Mouse (Mus musculus) hindbrain, embryonic 11.5 days (tissue): ENCODE measurements around the gene Gm5741. TPM values are rescaled to one million over a fixed set of nuclear protein-coding genes. Genes with fewer than 3 reads are reported as not detected.

Source experiments
- ATAC-seq: fragments of 200-750 bp; cut with Nextera tagmentation; 2 replicates; pipeline ENCODE4 v1.8.0; 2017; ENCODE audit warnings: mild to moderate bottlenecking, moderate TSS enrichment, moderate library complexity; ENCODE audit not compliant: low FRiP score
- DNase-seq: peaks from one replicate; pipeline ENCODE4 v3.0.0-alpha.2; 2015; ENCODE audit warnings: low spot score
- H3K27ac ChIP-seq: fragments of 300-500 bp; sonication (generic); 2 replicates; pipeline ENCODE4 v1.5.1; 2014; ENCODE audit warnings: mild to moderate bottlenecking, low read depth, low read length
- H3K27me3 ChIP-seq: fragments of 300-500 bp; sonication (generic); 2 replicates; pipeline ENCODE4 v1.6.1; 2014; ENCODE audit warnings: mild to moderate bottlenecking, low read length, moderate library complexity, mixed read lengths; ENCODE audit not compliant: control insufficient read depth, insufficient read depth
- H3K36me3 ChIP-seq: fragments of 300-500 bp; sonication (generic); 2 replicates; pipeline ENCODE4 v1.6.1; 2014; ENCODE audit warnings: mild to moderate bottlenecking, low read length, moderate library complexity, mixed read lengths; ENCODE audit not compliant: control insufficient read depth, insufficient read depth
- H3K4me1 ChIP-seq: fragments of 300-500 bp; sonication (generic); replicated peaks from 2 replicates; pipeline ENCODE4 v1.6.1; 2014; ENCODE audit warnings: low read length, mixed read lengths; ENCODE audit not compliant: control insufficient read depth, insufficient read depth
- H3K4me2 ChIP-seq: fragments of 300-500 bp; sonication (generic); replicated peaks from 2 replicates; pipeline ENCODE4 v1.6.1; 2014; ENCODE audit warnings: mild to moderate bottlenecking, low read depth, low read length
- H3K4me3 ChIP-seq: fragments of 300-500 bp; sonication (generic); 2 replicates; pipeline ENCODE4 v1.5.1; 2014; ENCODE audit warnings: low read depth, low read length
- H3K9ac ChIP-seq: fragments of 300-500 bp; sonication (generic); 2 replicates; pipeline ENCODE4 v1.6.1; 2014; ENCODE audit warnings: low read depth, low read length
- H3K9me3 ChIP-seq: fragments of 300-500 bp; sonication (generic); 2 replicates; pipeline ENCODE4 v1.6.1; 2016; ENCODE audit warnings: low read length; ENCODE audit not compliant: control insufficient read depth
- WGBS: fragments of 180-500 bp; shearing (Covaris S2); extraction: QIAGEN DNeasy Blood & Tissue Kit; methylation state at CpG from one replicate; pipeline ENCODE4 v1.1.7; 2014; 5-methylcytosine and 5-hydroxymethylcytosine counted together
- polyA plus RNA-seq: library from polyadenylated mRNA; unstranded; fragments of >200 nt; fragmentation: Nextera tagmentation; extraction: Ambion mirVana; gene quantifications from 2 replicates; pipeline ENCODE4 v1.2.1, GENCODE M21; 2014

The Gm5741 gene
- polyA plus RNA-seq: not detected in 2 replicates

DNA sequence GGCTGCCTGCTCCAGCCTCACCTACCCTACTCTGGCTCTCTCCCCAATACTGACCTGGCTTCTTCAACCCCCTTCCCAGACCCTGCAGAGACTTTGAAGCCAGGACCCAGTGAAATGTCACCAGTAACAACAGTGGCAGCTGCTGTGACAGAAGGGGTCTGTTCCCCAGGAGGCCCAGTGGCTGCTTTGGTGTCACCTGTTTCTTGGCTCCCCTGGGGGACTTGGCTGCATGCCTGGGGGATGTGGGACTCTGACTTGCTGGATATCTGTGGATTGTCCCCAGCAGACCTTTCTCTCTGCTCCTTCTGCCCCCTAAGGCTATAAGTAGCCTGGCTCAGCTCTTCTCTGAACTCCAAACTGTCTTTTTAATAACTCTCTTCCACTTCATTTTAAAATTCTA, at the start of gene Gm5741:
Gm5741 (minus strand) TSS at position 1 of the 400 bp plus-strand sequence.
- no peaks in the 10 kb centered on the region for H3K9me3 ChIP-seq
- no peaks in the 10 kb centered on the region for H3K27me3 ChIP-seq
- DNase-seq (no peak), ATAC-seq (no peak)
- no peak within 1 kb of the TSS for H3K9ac ChIP-seq
- H3K36me3 ChIP-seq: no peaks in the 10 kb centered on the region; the same call in 1 of the 2 replicates
- no peak within 1 kb of the TSS for H3K27ac ChIP-seq
- H3K4me1 ChIP-seq: no peaks in the 10 kb centered on the region
- no peak within 1 kb of the TSS for H3K4me3 ChIP-seq
- H3K4me2 ChIP-seq: no peak within 1 kb of the TSS

DNA sequence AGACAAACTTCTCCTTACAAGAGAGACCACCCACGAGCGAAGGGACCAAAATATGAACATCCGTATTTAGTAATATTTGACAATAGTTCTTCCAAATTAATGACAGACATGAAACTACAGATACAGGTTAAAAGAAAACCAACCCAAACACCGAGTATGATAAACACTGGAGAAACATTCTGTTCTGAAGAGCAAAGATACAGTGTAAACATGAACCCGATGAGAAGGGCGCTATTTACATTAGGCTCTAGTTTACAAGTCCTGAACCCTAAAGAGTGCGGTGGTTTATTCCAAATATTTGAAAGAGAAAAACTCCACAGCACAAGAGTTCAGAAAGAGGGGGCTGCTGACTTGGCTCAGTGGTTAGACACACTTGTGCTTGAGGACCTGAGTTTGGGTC, 49.2 kb upstream of the Gm5741 start:
- H3K4me2 ChIP-seq: no peak overlapping the region
- no peak overlapping the region for H3K4me3 ChIP-seq
- H3K36me3 ChIP-seq: no peaks in the 10 kb centered on the region
- H3K9ac ChIP-seq: no peak overlapping the region
- DNase-seq (no peak), ATAC-seq (no peak)
- H3K4me1 ChIP-seq: no peaks in the 10 kb centered on the region
- 93% methylated on average over 7 of the region's 7 CpGs for WGBS
- H3K9me3 ChIP-seq: no peaks in the 10 kb centered on the region
- no peaks in the 10 kb centered on the region for H3K27me3 ChIP-seq
- no peak overlapping the region for H3K27ac ChIP-seq

DNA sequence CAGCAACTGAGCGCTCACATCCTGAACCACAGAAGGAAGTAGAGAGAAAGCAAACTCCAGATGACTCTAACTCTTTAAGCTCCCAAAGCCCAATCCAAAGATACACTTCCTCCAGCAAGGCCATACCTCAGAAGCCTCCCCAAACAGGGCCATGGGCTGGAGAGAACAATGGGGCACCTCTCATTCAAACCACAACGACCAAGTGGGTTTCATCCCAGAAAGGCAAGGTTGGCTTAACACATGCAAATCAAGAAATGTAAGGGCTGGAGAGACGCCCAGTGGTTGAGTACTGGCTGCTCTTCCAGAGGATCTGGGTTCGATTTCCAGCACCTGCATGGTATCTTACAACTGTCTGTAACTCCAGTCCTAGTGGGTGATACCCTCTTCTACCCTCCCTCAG, 47.7 kb upstream of the Gm5741 start:
- no peaks in the 10 kb centered on the region for H3K9me3 ChIP-seq
- WGBS: 76% methylated on average over 4 of the region's 4 CpGs
- no peaks in the 10 kb centered on the region for H3K36me3 ChIP-seq
- H3K27me3 ChIP-seq: no peaks in the 10 kb centered on the region
- ATAC-seq (no peak), DNase-seq (no peak)
- H3K4me2 ChIP-seq: no peak overlapping the region
- no peaks in the 10 kb centered on the region for H3K4me1 ChIP-seq
- no peak overlapping the region for H3K27ac ChIP-seq
- no peak overlapping the region for H3K4me3 ChIP-seq
- no peak overlapping the region for H3K9ac ChIP-seq

DNA sequence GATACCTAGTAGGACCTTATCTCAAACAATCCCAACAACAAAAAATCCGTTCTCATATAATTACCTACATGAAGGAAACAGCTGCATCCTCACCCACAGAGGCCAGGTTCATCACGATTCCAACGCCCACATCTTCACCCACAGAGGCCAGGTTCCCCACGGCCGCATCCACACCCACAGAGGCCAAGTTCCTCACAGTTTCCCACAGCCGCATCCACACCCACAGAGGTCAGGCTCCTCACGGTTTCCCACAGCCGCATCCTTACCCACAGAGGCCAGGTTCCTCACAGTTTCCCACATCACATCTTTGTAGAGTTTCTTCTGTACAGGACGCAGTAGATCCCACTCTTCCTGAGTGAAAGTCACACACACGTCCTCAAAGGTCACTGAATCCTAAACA, 45.5 kb upstream of the Gm5741 start:
- Histone ChIP-seq H3K27ac (no peak overlapping the region), H3K9me3 (no peaks in the 10 kb centered on the region), H3K36me3 (no peaks in the 10 kb centered on the region), H3K4me1 (no peaks in the 10 kb centered on the region), H3K9ac (no peak overlapping the region), H3K4me3 (no peak overlapping the region), H3K4me2 (no peak overlapping the region), H3K27me3 (no peaks in the 10 kb centered on the region)
- 94% methylated on average over 10 of the region's 10 CpGs for WGBS
- DNase-seq (no peak), ATAC-seq (no peak)

DNA sequence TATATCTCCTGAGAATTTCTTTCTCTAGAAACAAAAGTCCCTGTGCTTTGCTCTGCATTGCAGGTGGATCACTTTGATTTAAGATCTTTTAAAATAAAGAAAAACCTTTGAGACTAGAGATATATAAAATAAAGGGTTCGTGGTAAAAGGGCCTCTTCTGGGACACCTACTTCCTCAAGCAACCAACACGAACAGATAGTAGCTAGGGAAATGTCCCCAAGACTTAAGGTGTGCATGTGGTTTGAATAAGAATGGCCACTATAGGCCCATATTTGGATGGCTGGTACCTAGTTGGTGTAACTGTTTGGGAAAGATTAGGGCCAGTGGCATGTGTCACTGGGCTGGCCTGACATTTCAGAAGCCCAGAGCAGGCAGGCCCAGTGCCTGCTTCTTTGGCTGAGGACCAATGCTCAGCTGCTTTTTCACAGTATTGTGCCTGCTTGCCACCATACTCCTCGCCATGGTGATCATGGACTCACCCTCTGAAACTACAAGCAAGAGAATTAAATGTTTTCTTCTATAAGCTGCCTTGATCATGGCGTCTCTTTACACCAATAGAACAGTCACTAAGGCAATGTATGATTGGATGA, 32.4 kb upstream of the Gm5741 start:
- ATAC-seq (no peak), DNase-seq (no peak)
- H3K36me3 ChIP-seq: no peaks in the 10 kb centered on the region
- no peaks in the 10 kb centered on the region for H3K27me3 ChIP-seq
- H3K27ac ChIP-seq: no peak overlapping the region
- H3K4me1 ChIP-seq: no peaks in the 10 kb centered on the region
- H3K4me2 ChIP-seq: no peak overlapping the region
- H3K9ac ChIP-seq: no peak overlapping the region
- 90% methylated on average over 4 of the region's 4 CpGs for WGBS
- no peak overlapping the region for H3K4me3 ChIP-seq
- no peaks in the 10 kb centered on the region for H3K9me3 ChIP-seq

DNA sequence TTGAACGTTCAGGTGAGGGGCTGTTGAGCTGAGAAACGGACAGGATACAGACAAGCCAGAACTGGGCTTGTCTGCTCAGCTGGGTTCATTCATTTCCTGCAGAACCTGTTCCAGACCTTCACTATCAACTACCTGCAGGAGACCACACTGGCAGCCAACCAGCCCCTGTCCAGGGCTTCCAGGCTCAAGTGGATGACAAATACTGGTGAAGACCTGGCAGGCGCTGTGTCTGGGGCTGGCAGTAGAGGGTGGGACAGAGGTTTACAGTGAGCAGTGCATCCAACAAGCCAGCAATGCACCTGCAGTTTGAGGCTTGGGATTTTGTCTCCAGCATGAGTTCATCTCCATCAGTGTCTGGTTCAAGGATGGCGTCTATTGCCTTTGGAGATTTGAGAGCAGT, 29.1 kb upstream of the Gm5741 start:
- Histone ChIP-seq H3K27me3 (no peaks in the 10 kb centered on the region), H3K4me1 (no peaks in the 10 kb centered on the region), H3K36me3 (no peaks in the 10 kb centered on the region), H3K4me3 (no peak overlapping the region), H3K9me3 (no peaks in the 10 kb centered on the region), H3K27ac (no peak overlapping the region), H3K9ac (no peak overlapping the region), H3K4me2 (no peak overlapping the region)
- WGBS: 91% methylated on average over 4 of the region's 4 CpGs
- ATAC-seq: no peak
- no peak for DNase-seq

DNA sequence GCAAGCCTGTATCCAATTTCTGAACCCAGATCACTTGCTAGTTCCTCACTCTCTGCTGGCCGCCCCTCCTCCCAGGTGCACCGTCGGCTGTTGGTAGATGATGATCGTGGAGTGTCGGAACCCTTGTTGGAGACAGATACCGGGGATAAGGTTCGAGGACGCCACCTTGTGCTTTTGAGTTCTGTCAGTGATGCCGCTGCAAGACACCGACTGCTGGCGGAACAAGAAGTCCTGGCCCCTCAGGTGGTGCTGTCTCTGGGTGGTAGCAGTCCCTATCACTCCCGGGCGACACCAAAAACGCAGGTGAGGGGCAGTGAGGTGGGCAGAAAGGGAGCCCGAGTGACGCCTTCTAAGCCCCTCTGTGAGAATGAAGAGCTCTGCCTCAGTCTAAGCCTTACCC, 28.4 kb upstream of the Gm5741 start:
- no peaks in the 10 kb centered on the region for H3K9me3 ChIP-seq
- WGBS: 93% methylated on average over 16 of the region's 16 CpGs
- no peak overlapping the region for H3K4me2 ChIP-seq
- no peak for DNase-seq
- no peak overlapping the region for H3K27ac ChIP-seq
- H3K27me3 ChIP-seq: no peaks in the 10 kb centered on the region
- no peaks in the 10 kb centered on the region for H3K4me1 ChIP-seq
- H3K4me3 ChIP-seq: no peak overlapping the region
- no peaks in the 10 kb centered on the region for H3K36me3 ChIP-seq
- H3K9ac ChIP-seq: no peak overlapping the region
- no peak for ATAC-seq

DNA sequence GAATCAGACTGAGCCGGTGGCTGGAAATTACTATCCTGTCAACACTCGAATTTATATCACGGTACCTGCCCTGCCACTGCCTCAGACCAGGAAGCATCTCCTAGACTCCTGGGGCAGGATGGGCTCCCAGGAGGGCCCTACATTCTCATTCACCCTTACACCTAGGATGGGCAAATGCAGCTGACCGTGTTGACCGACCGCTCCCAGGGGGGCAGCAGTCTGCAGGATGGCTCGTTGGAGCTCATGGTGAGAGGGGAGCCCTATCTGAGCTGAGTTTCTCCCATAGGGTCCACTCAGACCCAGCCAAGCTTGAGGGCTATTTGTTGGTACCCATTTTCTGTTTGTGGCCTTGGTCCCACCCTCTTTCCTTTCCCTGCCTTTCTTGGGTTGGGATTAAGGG, 27.8 kb upstream of the Gm5741 start:
- Histone ChIP-seq H3K4me2 (no peak overlapping the region), H3K4me3 (no peak overlapping the region), H3K9me3 (no peaks in the 10 kb centered on the region), H3K4me1 (no peaks in the 10 kb centered on the region), H3K27ac (no peak overlapping the region), H3K36me3 (no peaks in the 10 kb centered on the region), H3K9ac (no peak overlapping the region), H3K27me3 (no peaks in the 10 kb centered on the region)
- 94% methylated on average over 7 of the region's 7 CpGs for WGBS
- ATAC-seq (no peak), DNase-seq (no peak)

DNA sequence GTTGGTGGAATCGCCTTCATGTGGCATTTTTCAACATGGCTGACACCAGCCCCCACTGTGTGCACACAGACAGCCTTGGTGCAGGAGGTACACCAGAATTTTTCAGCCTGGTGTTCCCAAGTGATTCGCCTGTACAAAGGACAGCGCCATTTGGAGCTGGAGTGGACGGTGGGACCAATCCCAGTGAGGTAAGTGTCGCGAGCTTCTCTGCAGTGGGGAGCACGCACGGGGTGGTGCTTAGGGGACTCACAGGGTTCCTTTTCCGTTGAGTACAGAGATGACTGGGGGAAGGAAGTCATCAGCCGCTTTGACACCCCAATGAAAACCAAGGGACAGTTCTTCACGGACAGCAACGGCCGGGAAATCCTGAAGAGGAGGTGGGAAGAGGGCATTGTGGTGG, 27.3 kb upstream of the Gm5741 start:
- DNase-seq (no peak), ATAC-seq (no peak)
- no peaks in the 10 kb centered on the region for H3K4me1 ChIP-seq
- H3K9ac ChIP-seq: no peak overlapping the region
- H3K9me3 ChIP-seq: no peaks in the 10 kb centered on the region
- H3K36me3 ChIP-seq: no peaks in the 10 kb centered on the region
- no peak overlapping the region for H3K27ac ChIP-seq
- WGBS: 95% methylated on average over 13 of the region's 13 CpGs
- H3K4me3 ChIP-seq: no peak overlapping the region
- H3K4me2 ChIP-seq: no peak overlapping the region
- H3K27me3 ChIP-seq: no peaks in the 10 kb centered on the region
